Mouse (Mus musculus) bone marrow, adult 2 months (tissue): ENCODE data around the gene Bloc1s2. TPM values are rescaled to one million over a fixed set of nuclear protein-coding genes. Genes with fewer than 3 reads are reported as not detected.
"Not testable (repeated sequence)": the region's sequence is repeated elsewhere in the genome, so short reads cannot be mapped to it uniquely, and the experiment has no call there.

Experiments
- H3K27ac ChIP-seq: fragments of 200-500 bp; 2 replicates; pipeline ENCODE4 v1.5.1; 2012; ENCODE audit warnings: low read depth, mild to moderate bottlenecking, control low read depth, inconsistent platforms, low read length; ENCODE audit not compliant: control insufficient read depth, poor library complexity, insufficient read depth
- H3K4me1 ChIP-seq: fragments of 200-500 bp; 2 replicates; pipeline ENCODE4 v1.6.1; 2011; ENCODE audit warnings: low read length; ENCODE audit not compliant: control insufficient read depth, insufficient read depth
- H3K4me3 ChIP-seq: fragments of 200-500 bp; replicated peaks from 2 replicates; pipeline ENCODE3; 2011; ENCODE audit warnings: mild to moderate bottlenecking, low read depth, low read length, control low read depth; ENCODE audit not compliant: control insufficient read depth
- CTCF ChIP-seq: fragments of 200-500 bp; IDR thresholded peaks from 2 replicates; pipeline ENCODE4 v1.5.1; 2011; ENCODE audit warnings: low read length, control low read depth; ENCODE audit not compliant: control insufficient read depth, insufficient read depth
- POLR2A ChIP-seq: fragments of 200-500 bp; IDR thresholded peaks from 2 replicates; pipeline ENCODE4 v1.6.1; 2011; ENCODE audit warnings: low read depth, mild to moderate bottlenecking, control low read depth, low read length, borderline replicate concordance; ENCODE audit not compliant: control insufficient read depth
- WGBS: fragments of 180-500 bp; shearing (Covaris S2); methylation state at CpG from one replicate; pipeline ENCODE4 v1.1.7; 2018; 5-methylcytosine and 5-hydroxymethylcytosine counted together
- polyA plus RNA-seq: library from polyadenylated mRNA; stranded (reverse); fragments of >200 nt; gene quantifications from 2 replicates; pipeline ENCODE4 v1.2.4, GENCODE M21; 2011; ENCODE audit warnings: low replicate concordance; ENCODE audit not compliant: missing spikeins, insufficient read depth, insufficient read length

The Bloc1s2 gene
- polyA plus RNA-seq, 1 experiment, result 78.0 TPM

DNA sequence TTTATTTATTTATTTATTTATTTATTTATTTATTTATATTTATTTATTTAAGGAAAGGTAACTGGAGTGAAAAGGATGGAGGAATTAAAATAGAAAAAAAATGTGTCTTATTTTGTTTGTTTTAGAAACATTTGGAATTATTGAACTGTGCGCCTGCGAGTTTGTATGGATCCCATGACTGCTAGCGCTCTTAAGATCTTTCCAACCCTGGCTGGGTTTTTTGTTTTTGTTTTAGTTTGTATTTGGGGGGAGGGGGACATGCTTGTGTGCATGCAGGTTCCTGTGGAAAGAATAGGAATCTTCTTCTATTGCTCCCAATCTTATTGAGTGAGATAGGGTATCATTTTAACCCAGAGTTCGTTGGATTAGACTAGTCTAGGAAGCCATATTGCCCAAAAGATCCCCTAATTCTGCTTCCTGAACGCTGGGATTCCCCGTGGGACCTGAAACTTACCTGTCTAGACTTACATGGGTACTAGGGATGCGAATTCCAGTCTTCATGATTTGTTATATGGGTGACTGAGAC, 10.2 kb downstream of the Bloc1s2 start:
- Histone ChIP-seq H3K4me3 (no peak overlapping the region), H3K27ac (no peak overlapping the region), H3K4me1 (no peaks in the 10 kb centered on the region)
- TF ChIP-seq POLR2A (no peak), CTCF (no peak)
- 29% methylated on average over 7 of the region's 7 CpGs for WGBS

DNA sequence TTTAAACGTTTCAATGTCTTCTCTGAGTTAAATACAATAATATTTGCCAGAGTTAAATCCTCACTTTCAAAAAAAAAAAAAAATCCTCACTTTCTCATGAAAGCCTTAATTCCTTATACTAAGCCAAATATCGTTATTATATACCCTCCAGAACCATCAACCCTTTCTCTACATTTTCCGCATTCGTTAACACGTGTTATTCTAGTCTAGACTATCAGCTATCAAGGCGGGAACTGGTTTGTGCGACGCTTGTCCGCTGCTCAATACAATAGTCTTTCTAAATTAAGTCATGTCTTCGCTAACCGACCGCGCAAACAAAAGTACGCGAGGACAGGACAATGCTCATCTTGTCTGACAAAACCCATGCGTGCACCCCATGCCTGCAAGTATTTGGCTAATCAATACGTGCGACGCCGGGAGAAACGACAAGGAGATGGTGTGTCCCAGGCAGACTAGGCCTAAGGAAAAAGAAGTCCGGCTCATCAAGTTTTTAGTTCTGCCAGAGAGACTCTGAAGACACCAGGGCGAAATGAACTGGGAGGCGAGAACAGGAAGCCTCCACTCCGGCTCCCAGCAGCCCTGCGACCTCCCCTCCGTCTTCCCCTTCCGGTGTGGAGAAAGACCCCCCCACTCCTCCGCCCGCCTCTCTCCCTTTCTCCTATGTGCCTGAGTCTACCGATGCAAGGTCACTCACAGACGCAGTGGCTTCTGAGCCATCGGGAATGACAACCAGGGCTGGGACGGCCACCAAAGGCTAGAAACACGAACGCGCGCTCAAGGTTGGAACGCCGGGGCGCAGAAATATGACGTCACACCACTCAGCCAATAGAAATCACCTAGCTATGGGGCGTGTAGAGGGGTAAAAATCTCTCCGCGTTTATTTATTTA, 10.9 kb downstream of the Bloc1s2 start, which contains the start of gene Cwf19l1:
Cwf19l1 (minus strand) TSS at position 805 of the 888 bp plus-strand sequence.
- under 1% methylated on average over 45 of the region's 45 CpGs for WGBS

DNA sequence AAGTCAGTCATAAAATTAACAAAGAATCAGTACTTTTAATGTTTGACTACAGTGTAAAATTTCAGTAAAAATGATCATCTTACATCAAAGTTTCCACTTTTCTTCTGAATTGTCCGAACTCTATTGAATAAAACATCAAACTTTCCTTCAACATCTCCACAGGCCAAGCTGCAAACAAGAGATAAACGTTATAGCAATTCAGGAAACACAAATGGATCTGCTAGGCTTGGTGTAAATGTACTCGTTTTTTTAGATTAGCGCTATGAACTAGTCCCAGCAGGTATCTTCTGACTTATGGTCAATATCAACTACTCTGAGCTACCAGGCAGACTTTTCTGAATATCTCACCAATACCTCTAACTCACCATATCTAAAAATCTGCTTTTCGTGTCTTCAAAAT, 13.3 kb downstream of the Bloc1s2 start:
- H3K4me3 ChIP-seq, result no peak overlapping the region
- no peaks in the 10 kb centered on the region for H3K4me1 ChIP-seq
- no peak overlapping the region for H3K27ac ChIP-seq
- no peak for TF ChIP-seq CTCF
- 80% methylated on average over 5 of the region's 5 CpGs for WGBS

More for the DNA sequence above, 10.9 kb downstream of the Bloc1s2 start, which contains the start of gene Cwf19l1:
- peak within 1 kb of the TSS; percentile 89 for H3K27ac ChIP-seq
- no peaks in the 10 kb centered on the region for H3K4me1 ChIP-seq
- no peak; the same call in 1 of the 2 replicates for TF ChIP-seq POLR2A
- H3K4me3 ChIP-seq, result peak within 1 kb of the TSS; percentile 99

DNA sequence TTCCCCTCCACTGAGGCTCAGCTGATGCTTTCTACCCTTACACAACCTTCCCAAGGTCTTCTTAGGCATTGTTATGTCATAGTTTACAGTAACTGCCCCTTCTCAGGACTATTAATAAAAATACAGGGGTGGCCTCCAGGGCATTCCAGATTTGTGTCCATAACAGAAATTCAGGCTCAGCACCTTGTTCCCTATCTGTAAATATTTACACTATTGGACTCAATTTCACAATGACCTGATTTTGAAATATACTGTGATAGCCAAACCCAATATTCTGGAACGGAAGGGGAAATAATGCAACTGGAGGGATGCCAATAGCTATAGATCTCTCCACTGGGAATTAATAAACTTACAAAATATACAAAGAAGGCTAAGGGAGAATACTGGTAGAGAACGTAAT, 17.7 kb downstream of the Bloc1s2 start:
- WGBS, result 73% methylated on average over 2 of the region's 2 CpGs
- TF ChIP-seq POLR2A, result no peak
- no peak for TF ChIP-seq CTCF
- no peaks in the 10 kb centered on the region for H3K4me1 ChIP-seq
- H3K4me3 ChIP-seq, result no peak overlapping the region
- H3K27ac ChIP-seq, result no peak overlapping the region

DNA sequence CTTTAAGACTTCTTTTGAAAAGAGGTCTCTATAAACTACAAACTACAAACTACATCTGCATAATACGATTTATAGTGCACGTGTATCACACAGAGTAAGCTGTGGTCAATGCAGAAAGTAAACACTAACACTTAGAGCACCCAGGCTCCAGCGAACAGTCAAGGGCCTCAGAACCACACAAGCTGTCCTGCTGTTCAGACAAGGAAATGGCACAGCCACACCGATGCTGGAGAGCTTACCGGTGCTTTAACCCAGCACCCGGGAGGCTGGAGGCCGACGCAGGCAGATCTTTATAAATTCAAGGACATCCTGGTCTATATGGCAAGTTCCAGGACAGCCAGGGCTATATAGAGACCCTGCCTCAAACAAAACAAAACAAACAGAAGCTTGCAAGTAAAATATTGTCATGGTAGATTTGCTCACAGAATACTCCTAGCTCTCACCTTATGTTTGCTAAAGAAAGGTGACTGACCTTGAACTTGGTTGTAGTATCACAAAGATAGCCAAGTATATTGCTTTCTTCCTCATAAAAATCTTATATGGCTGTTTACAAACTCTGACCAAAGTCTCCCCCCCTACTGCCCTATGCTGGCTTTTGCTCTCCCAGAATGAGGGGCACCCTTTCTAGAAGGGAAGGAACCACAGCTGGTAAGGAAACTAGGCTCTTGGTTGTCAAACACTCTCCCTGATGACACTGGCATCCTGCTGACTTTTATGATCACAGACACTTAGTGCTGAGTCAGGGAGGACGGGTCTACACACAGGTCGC, 18.3 kb downstream of the Bloc1s2 start:
- Histone ChIP-seq H3K27ac (no peak overlapping the region), H3K4me1 (no peaks in the 10 kb centered on the region), H3K4me3 (no peak overlapping the region)
- TF ChIP-seq POLR2A (no peak), CTCF (no peak)
- 91% methylated on average over 10 of the region's 10 CpGs for WGBS

DNA sequence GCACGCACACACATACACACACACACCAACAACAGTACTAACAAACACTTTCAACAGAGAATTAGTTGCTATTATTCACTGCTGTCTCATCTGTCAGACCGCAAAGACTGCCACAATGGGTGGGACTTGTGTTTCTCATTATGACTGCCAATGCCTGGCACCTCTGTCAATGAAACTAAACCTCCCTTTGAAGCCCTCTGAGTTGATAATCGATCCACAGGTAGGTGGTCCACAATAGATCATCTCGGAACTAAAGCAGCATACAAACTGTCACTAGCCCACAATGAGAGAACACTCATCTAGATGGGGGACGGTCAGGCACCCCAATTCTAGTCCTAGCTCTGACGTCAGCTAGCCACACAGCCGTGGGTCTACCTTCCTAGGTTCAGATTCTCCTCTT, 25.1 kb downstream of the Bloc1s2 start:
- TF ChIP-seq CTCF, result no peak
- TF ChIP-seq POLR2A, result no peak
- 95% methylated on average over 7 of the region's 7 CpGs for WGBS
- no peak overlapping the region for H3K4me3 ChIP-seq

DNA sequence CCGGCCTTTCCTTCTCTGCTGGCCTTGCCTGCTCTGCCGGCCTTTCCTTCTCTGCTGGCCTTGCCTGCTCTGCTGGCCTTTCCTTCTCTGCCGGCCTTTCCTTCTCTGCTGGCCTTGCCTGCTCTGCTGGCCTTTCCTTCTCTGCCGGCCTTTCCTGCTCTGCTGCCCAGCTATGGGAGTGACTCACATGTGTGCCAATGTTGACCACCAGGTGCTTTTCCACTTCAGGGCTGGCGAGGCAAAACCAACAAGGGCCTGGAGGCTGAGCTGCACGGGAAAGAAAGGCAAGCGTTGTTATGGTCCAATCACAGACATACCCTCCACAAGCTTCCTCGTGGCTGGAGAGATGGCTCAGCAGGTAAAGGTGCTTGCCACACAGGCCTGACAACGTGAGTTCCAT, 25.6 kb downstream of the Bloc1s2 start:
- H3K27ac ChIP-seq, H3K4me3 ChIP-seq, H3K4me1 ChIP-seq: not testable (repeated sequence)
- WGBS, result 88% methylated on average over 9 of the region's 9 CpGs

More for the DNA sequence above, 25.1 kb downstream of the Bloc1s2 start:
- peaks cover 2% of the 10 kb centered on the region; the same call in 1 of the 2 replicates for H3K4me1 ChIP-seq
- H3K27ac ChIP-seq, result no peak overlapping the region

DNA sequence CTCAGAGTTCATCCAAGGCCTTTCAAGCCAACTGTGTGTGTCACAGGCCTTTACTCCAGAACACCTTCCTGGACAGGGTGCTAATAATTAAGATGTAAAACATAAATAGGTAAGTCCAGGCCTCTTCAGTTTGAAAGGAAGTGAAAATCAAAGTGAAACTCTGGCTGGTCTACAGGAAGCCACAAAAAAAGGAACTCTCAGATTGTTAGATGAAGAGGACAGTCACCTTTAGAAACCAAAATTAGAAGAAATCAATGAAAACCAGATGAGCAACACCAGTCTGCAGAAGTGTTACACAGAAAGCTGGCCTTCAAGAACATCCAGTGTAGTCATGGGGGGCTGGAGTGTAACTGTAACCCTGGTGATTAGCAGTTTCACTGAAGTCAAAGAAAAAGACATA, 28.5 kb downstream of the Bloc1s2 start:
- Histone ChIP-seq H3K4me3 (no peak overlapping the region), H3K4me1 (peaks cover 2% of the 10 kb centered on the region; the same call in 1 of the 2 replicates), H3K27ac (peak overlapping the region; percentile 39; the same call in 1 of the 2 replicates)
- TF ChIP-seq CTCF, result no peak
- no peak for TF ChIP-seq POLR2A
